Mouse (Mus musculus): ENCODE results near the gene Flrt1. TPM values are rescaled to one million over a fixed set of nuclear protein-coding genes. Genes with fewer than 3 reads are reported as not detected.

Gene Flrt1
- 9.3 TPM for polyA plus RNA-seq (2015; fragmentation: Illumina TruSeq; extraction: RNeasy Lipid Tissue Mini Kit (QIAGEN cat#74804); ENCODE audit: low read depth, low replicate concordance)

GRCm38 (mm10) chr19:7105544-7105943, at the start of gene Flrt1:
TSS of gene Flrt1 (minus strand) at chr19:7105729.

GRCm38 (mm10) chr19:7056248-7057087, 49.1 kb downstream of the Flrt1 start, which contains the start of gene Macrod1:
TSS of gene Macrod1 (plus strand) at chr19:7056810.

Other genes with a start within 250 kb of the Flrt1 start
- 1.2 TPM for gene Ccdc88b, start 247.5 kb downstream of the Flrt1 start, polyA plus RNA-seq (2015; fragmentation: Illumina TruSeq; extraction: RNeasy Lipid Tissue Mini Kit (QIAGEN cat#74804); ENCODE audit: low read depth, low replicate concordance)
- 58.7 TPM for gene Trmt112, start 196.0 kb downstream of the Flrt1 start, polyA plus RNA-seq (2015; fragmentation: Illumina TruSeq; extraction: RNeasy Lipid Tissue Mini Kit (QIAGEN cat#74804); ENCODE audit: low read depth, low replicate concordance)
- gene Prdx5, start 195.6 kb downstream of the Flrt1 start, polyA plus RNA-seq (2015; fragmentation: Illumina TruSeq; extraction: RNeasy Lipid Tissue Mini Kit (QIAGEN cat#74804); ENCODE audit: low read depth, low replicate concordance), result 507 TPM
- gene Esrra, start 183.9 kb downstream of the Flrt1 start, polyA plus RNA-seq (2015; fragmentation: Illumina TruSeq; extraction: RNeasy Lipid Tissue Mini Kit (QIAGEN cat#74804); ENCODE audit: low read depth, low replicate concordance), result 63.1 TPM
- 13.3 TPM for gene Catsperz, start 180.3 kb downstream of the Flrt1 start, polyA plus RNA-seq (2015; fragmentation: Illumina TruSeq; extraction: RNeasy Lipid Tissue Mini Kit (QIAGEN cat#74804); ENCODE audit: low read depth, low replicate concordance)
- 27.2 TPM for gene Kcnk4, start 171.2 kb downstream of the Flrt1 start, polyA plus RNA-seq (2015; fragmentation: Illumina TruSeq; extraction: RNeasy Lipid Tissue Mini Kit (QIAGEN cat#74804); ENCODE audit: low read depth, low replicate concordance)
- gene Bad, start 163.9 kb downstream of the Flrt1 start, polyA plus RNA-seq (2015; fragmentation: Illumina TruSeq; extraction: RNeasy Lipid Tissue Mini Kit (QIAGEN cat#74804); ENCODE audit: low read depth, low replicate concordance), result 76.2 TPM
- 114 TPM for gene Gpr137, start 163.2 kb downstream of the Flrt1 start, polyA plus RNA-seq (2015; fragmentation: Illumina TruSeq; extraction: RNeasy Lipid Tissue Mini Kit (QIAGEN cat#74804); ENCODE audit: low read depth, low replicate concordance)
- gene Ppp1r14b, start 130.8 kb downstream of the Flrt1 start, polyA plus RNA-seq (2015; fragmentation: Illumina TruSeq; extraction: RNeasy Lipid Tissue Mini Kit (QIAGEN cat#74804); ENCODE audit: low read depth, low replicate concordance), result 51.1 TPM
- gene Plcb3, start 129.3 kb downstream of the Flrt1 start, polyA plus RNA-seq (2015; fragmentation: Illumina TruSeq; extraction: RNeasy Lipid Tissue Mini Kit (QIAGEN cat#74804); ENCODE audit: low read depth, low replicate concordance), result 10.9 TPM
- gene Fkbp2, start 125.2 kb downstream of the Flrt1 start, polyA plus RNA-seq (2015; fragmentation: Illumina TruSeq; extraction: RNeasy Lipid Tissue Mini Kit (QIAGEN cat#74804); ENCODE audit: low read depth, low replicate concordance), result 240 TPM
- 79.8 TPM for gene Vegfb, start 118.1 kb downstream of the Flrt1 start, polyA plus RNA-seq (2015; fragmentation: Illumina TruSeq; extraction: RNeasy Lipid Tissue Mini Kit (QIAGEN cat#74804); ENCODE audit: low read depth, low replicate concordance)
- 27.9 TPM for gene Dnajc4, start 113.2 kb downstream of the Flrt1 start, polyA plus RNA-seq (2015; fragmentation: Illumina TruSeq; extraction: RNeasy Lipid Tissue Mini Kit (QIAGEN cat#74804); ENCODE audit: low read depth, low replicate concordance)
- 14.3 TPM for gene Nudt22, start 109.6 kb downstream of the Flrt1 start, polyA plus RNA-seq (2015; fragmentation: Illumina TruSeq; extraction: RNeasy Lipid Tissue Mini Kit (QIAGEN cat#74804); ENCODE audit: low read depth, low replicate concordance)
- 21.3 TPM for gene Trpt1, start 109.6 kb downstream of the Flrt1 start, polyA plus RNA-seq (2015; fragmentation: Illumina TruSeq; extraction: RNeasy Lipid Tissue Mini Kit (QIAGEN cat#74804); ENCODE audit: low read depth, low replicate concordance)
- 3.8 TPM for gene Fermt3, start 86.3 kb downstream of the Flrt1 start, polyA plus RNA-seq (2015; fragmentation: Illumina TruSeq; extraction: RNeasy Lipid Tissue Mini Kit (QIAGEN cat#74804); ENCODE audit: low read depth, low replicate concordance)
- gene Stip1, start 65.8 kb downstream of the Flrt1 start, polyA plus RNA-seq (2015; fragmentation: Illumina TruSeq; extraction: RNeasy Lipid Tissue Mini Kit (QIAGEN cat#74804); ENCODE audit: low read depth, low replicate concordance), result 245 TPM
- gene Macrod1, start 48.9 kb downstream of the Flrt1 start, polyA plus RNA-seq (2015; fragmentation: Illumina TruSeq; extraction: RNeasy Lipid Tissue Mini Kit (QIAGEN cat#74804); ENCODE audit: low read depth, low replicate concordance), result 16.9 TPM
- 209 TPM for gene Otub1, start 100.6 kb upstream of the Flrt1 start, polyA plus RNA-seq (2015; fragmentation: Illumina TruSeq; extraction: RNeasy Lipid Tissue Mini Kit (QIAGEN cat#74804); ENCODE audit: low read depth, low replicate concordance)
- gene Cox8a, start 111.9 kb upstream of the Flrt1 start, polyA plus RNA-seq (2015; fragmentation: Illumina TruSeq; extraction: RNeasy Lipid Tissue Mini Kit (QIAGEN cat#74804); ENCODE audit: low read depth, low replicate concordance), result 1,368 TPM
- gene Naa40, start 135.5 kb upstream of the Flrt1 start, polyA plus RNA-seq (2015; fragmentation: Illumina TruSeq; extraction: RNeasy Lipid Tissue Mini Kit (QIAGEN cat#74804); ENCODE audit: low read depth, low replicate concordance), result 32.4 TPM
- gene Rcor2, start 161.6 kb upstream of the Flrt1 start, polyA plus RNA-seq (2015; fragmentation: Illumina TruSeq; extraction: RNeasy Lipid Tissue Mini Kit (QIAGEN cat#74804); ENCODE audit: low read depth, low replicate concordance), result 9.6 TPM
- 60.8 TPM for gene Mark2, start 236.1 kb upstream of the Flrt1 start, polyA plus RNA-seq (2015; fragmentation: Illumina TruSeq; extraction: RNeasy Lipid Tissue Mini Kit (QIAGEN cat#74804); ENCODE audit: low read depth, low replicate concordance)

Data from brain, adult 10 weeks (tissue).